Mouse (Mus musculus): ENCODE results near the gene Maats1. TPM values are rescaled to one million over a fixed set of nuclear protein-coding genes. Genes with fewer than 3 reads are reported as not detected.

The Maats1 gene
- total and polyA plus RNA-seq, 2 experiments from 2014 or later, result 1.5 to 2.6 TPM

DNA sequence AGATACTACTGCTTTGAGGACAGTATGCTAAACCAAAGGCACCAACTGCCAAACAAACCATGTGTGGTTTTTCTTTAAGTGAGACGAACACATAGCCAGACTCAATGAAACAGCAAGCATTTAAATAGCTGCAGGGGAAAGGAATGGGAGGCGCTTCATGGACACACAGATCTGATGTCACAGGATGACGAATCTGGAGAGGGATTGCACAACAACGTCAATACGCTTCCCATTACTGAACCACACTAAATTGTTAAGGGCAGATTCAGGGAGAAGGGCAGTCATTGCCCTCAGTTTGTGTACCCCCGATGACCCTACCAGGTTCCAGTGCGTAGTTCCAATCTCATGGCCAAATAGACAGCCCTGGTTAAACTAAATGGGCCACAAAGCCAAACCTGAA, 56.1 kb downstream of the Maats1 start:
- 88% methylated on average over 7 of the region's 7 CpGs for WGBS
- no peak overlapping the region for H3K27ac ChIP-seq (ENCODE audit: low read depth, low read length)
- no peaks in the 10 kb centered on the region for H3K4me1 ChIP-seq (ENCODE audit: insufficient read depth)
- no peak overlapping the region for H3K4me3 ChIP-seq (ENCODE audit: low read depth, low read length)
- no peaks in the 10 kb centered on the region for H3K9me3 ChIP-seq (ENCODE audit: low read length)
- no peak overlapping the region for H3K4me2 ChIP-seq (ENCODE audit: low read depth)
- no peak overlapping the region for H3K9ac ChIP-seq
- no peak for DNase-seq
- H3K27me3 ChIP-seq (ENCODE audit: insufficient read depth, low read length), result no peaks in the 10 kb centered on the region
- H3K36me3 ChIP-seq (ENCODE audit: insufficient read depth), result no peaks in the 10 kb centered on the region
- TF ChIP-seq CTCF (IDR thresholded peaks at IDR 0.05; ENCODE audit: low read depth), result no peak
- no peak for ATAC-seq

DNA sequence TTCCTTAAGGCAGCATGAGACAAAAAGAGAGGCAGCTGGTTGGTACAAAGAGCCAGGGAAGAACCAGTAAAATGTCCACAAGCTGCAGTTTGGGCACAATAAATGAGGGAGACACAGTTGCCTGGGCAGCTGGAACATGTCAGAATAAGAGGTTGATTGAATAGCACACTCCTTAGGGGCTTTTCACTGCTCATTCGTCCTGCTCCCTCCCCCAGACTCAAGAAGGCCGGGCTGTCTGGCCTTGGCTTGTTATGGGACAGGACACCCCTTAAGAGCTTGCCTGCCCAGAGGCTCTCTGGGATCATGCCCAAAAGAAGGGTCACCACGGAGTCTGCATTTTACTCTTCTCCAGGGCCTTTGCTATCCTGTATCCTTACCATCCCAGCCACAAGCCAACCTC, 58.6 kb downstream of the Maats1 start:
- no peak overlapping the region for H3K4me3 ChIP-seq (ENCODE audit: low read depth, low read length)
- H3K27me3 ChIP-seq (ENCODE audit: insufficient read depth, low read length), result no peaks in the 10 kb centered on the region
- H3K36me3 ChIP-seq (ENCODE audit: insufficient read depth), result no peaks in the 10 kb centered on the region
- H3K27ac ChIP-seq (ENCODE audit: low read depth, low read length), result no peak overlapping the region
- ATAC-seq (no peak; the same call in 1 of the 2 replicates), DNase-seq (no peak)
- WGBS, result 34% methylated on average over 3 of the region's 3 CpGs
- no peaks in the 10 kb centered on the region for H3K9me3 ChIP-seq (ENCODE audit: low read length)
- no peak overlapping the region for H3K4me2 ChIP-seq (ENCODE audit: low read depth)
- no peaks in the 10 kb centered on the region for H3K4me1 ChIP-seq (ENCODE audit: insufficient read depth)
- no peak for TF ChIP-seq CTCF (IDR thresholded peaks at IDR 0.05; ENCODE audit: low read depth)
- H3K9ac ChIP-seq, result no peak overlapping the region

DNA sequence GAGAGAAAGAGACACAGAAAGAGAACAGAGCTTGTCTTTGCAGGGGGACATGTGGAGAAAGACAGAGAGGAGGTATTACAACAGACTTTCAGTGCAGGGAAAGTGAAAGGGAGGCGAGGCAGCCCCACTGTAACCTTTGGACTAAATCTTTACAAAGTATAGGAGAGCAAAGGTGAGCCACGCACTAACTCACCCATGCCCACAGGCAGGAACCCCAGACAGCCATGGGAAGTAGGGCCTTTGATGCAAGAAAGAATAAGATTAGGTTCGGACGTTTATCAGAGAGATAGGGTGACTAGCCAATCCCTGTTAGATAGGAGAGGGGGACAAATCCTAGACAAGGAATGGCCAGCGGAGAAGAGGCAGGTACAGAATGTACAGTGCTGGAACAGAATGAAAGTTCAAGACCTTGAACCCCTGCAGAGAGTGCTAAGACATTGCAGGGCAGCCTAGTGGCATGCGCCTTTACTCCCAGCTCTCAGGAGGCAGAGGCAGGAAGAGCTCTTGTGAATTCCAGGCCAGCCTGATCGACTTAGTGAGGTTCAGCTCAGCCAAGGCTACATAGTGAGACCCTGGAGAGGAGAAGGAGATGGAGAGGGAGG, 59.3 kb downstream of the Maats1 start:
- H3K36me3 ChIP-seq (ENCODE audit: insufficient read depth), result no peaks in the 10 kb centered on the region
- H3K4me1 ChIP-seq (ENCODE audit: insufficient read depth), result no peaks in the 10 kb centered on the region
- DNase-seq (no peak), ATAC-seq (no peak)
- no peak overlapping the region for H3K9ac ChIP-seq
- H3K27me3 ChIP-seq (ENCODE audit: insufficient read depth, low read length), result no peaks in the 10 kb centered on the region
- no peak for TF ChIP-seq CTCF (IDR thresholded peaks at IDR 0.05; ENCODE audit: low read depth)
- H3K9me3 ChIP-seq (ENCODE audit: low read length), result no peaks in the 10 kb centered on the region
- 81% methylated on average over 7 of the region's 7 CpGs for WGBS
- no peak overlapping the region for H3K4me2 ChIP-seq (ENCODE audit: low read depth)
- H3K27ac ChIP-seq (ENCODE audit: low read depth, low read length), result no peak overlapping the region
- H3K4me3 ChIP-seq (ENCODE audit: low read depth, low read length), result no peak overlapping the region

DNA sequence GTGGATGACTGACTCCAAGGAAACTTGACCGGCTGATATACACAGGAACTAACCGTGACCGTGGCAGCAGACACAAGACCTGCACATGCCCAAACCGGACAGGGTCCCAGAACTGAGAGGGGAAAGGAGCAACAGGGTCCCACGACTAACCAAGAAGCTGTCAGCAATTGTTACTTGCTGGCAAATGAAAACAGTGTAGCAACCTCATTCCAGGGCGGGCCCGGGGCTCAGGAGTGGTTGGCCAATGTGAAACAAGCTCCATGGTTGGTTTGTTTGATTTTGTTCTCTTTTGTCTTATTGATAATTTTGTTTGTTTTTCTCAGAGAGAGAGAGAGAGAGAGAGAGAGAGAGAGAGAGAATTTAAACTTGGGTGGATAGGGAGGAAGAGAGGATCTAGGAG, 61.0 kb downstream of the Maats1 start:
- ATAC-seq (no peak), DNase-seq (no peak)
- H3K36me3 ChIP-seq (ENCODE audit: insufficient read depth), result no peaks in the 10 kb centered on the region
- no peak overlapping the region for H3K4me2 ChIP-seq (ENCODE audit: low read depth)
- no peak overlapping the region for H3K27ac ChIP-seq (ENCODE audit: low read depth, low read length)
- no peaks in the 10 kb centered on the region for H3K9me3 ChIP-seq (ENCODE audit: low read length)
- 84% methylated on average over 7 of the region's 7 CpGs for WGBS
- no peak overlapping the region for H3K4me3 ChIP-seq (ENCODE audit: low read depth, low read length)
- H3K9ac ChIP-seq, result no peak overlapping the region
- TF ChIP-seq CTCF (IDR thresholded peaks at IDR 0.05; ENCODE audit: low read depth), result no peak
- no peaks in the 10 kb centered on the region for H3K4me1 ChIP-seq (ENCODE audit: insufficient read depth)
- H3K27me3 ChIP-seq (ENCODE audit: insufficient read depth, low read length), result no peaks in the 10 kb centered on the region

DNA sequence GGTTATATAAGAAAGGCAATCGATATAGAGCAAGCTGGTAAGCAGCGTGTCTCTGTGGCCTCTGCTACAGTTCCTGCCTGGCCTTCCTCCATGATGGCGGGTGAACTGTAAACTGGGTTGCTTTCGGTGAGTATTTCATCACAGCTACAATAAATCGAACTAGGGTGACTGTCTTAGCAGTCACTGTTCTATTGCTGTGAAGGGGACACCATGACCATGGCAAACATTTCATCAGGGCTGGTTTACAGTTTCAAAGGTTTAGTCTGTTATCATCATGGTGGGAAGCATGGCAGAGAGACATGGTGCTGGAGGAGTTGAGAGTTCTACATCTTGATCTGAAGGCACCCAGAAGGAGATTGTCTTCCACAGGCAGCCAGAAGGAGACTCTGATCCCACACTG, 62.1 kb downstream of the Maats1 start:
- Histone ChIP-seq H3K36me3 (ENCODE audit: insufficient read depth) (no peaks in the 10 kb centered on the region), H3K27ac (ENCODE audit: low read depth, low read length) (no peak overlapping the region), H3K9me3 (ENCODE audit: low read length) (no peaks in the 10 kb centered on the region), H3K4me1 (ENCODE audit: insufficient read depth) (no peaks in the 10 kb centered on the region), H3K4me2 (ENCODE audit: low read depth) (no peak overlapping the region), H3K9ac (no peak overlapping the region), H3K4me3 (ENCODE audit: low read depth, low read length) (no peak overlapping the region), H3K27me3 (ENCODE audit: insufficient read depth, low read length) (no peaks in the 10 kb centered on the region)
- DNase-seq, result no peak
- 91% methylated on average over 5 of the region's 5 CpGs for WGBS
- no peak for ATAC-seq
- no peak for TF ChIP-seq CTCF (IDR thresholded peaks at IDR 0.05; ENCODE audit: low read depth)

DNA sequence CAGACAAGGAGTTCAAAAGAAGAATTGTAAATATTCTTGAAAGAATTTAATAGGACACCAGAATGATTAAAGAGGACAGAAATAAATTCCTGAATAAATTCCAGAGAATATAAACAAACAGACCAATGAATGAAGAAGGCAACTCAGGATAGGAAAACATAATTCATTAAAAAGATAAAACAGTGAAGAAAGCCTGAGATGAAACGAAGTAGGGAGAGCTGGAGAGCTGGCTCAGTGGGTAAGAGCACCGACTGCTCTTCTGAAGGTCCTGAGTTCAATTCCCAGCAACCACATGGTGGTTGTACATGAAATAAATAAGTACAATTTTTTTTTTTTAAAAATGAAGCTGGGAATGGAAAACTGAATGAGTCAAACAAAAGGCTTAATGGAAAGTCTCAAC, 67.2 kb downstream of the Maats1 start:
- no peaks in the 10 kb centered on the region for H3K36me3 ChIP-seq (ENCODE audit: insufficient read depth)
- no peaks in the 10 kb centered on the region for H3K27me3 ChIP-seq (ENCODE audit: insufficient read depth, low read length)
- DNase-seq (no peak), ATAC-seq (no peak)
- H3K4me1 ChIP-seq (ENCODE audit: insufficient read depth), result no peaks in the 10 kb centered on the region
- no peak overlapping the region for H3K4me2 ChIP-seq (ENCODE audit: low read depth)
- H3K4me3 ChIP-seq (ENCODE audit: low read depth, low read length), result no peak overlapping the region
- no peaks in the 10 kb centered on the region for H3K9me3 ChIP-seq (ENCODE audit: low read length)
- H3K9ac ChIP-seq, result no peak overlapping the region
- no peak for TF ChIP-seq CTCF (IDR thresholded peaks at IDR 0.05; ENCODE audit: low read depth)
- WGBS, result 84% methylated on average over 2 of the region's 2 CpGs
- H3K27ac ChIP-seq (ENCODE audit: low read depth, low read length), result no peak overlapping the region

DNA sequence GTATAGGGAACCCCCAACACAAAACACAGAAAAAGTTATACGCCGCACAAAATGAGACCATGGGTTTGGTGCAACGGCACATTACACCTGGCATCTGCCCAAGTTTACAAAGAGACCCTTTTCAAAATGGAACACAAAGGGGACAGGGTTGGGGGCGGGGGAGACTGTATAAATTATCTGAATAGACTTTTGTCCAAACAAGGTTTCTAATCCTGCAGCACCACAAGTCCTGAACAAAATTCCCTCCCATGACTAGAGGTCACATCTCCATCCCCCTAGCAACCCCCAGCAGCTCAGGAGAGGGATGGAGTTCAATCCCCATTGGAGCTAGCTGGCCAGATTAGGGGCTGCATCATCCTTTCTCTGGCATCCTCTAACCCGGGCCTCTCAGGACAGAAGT, 69.5 kb downstream of the Maats1 start:
- H3K27ac ChIP-seq (ENCODE audit: low read depth, low read length), result no peak overlapping the region
- no peak for ATAC-seq
- 11% methylated on average over 5 of the region's 5 CpGs for WGBS
- no peak overlapping the region for H3K4me2 ChIP-seq (ENCODE audit: low read depth)
- H3K9me3 ChIP-seq (ENCODE audit: low read length), result no peaks in the 10 kb centered on the region
- no peaks in the 10 kb centered on the region for H3K27me3 ChIP-seq (ENCODE audit: insufficient read depth, low read length)
- no peak for TF ChIP-seq CTCF (IDR thresholded peaks at IDR 0.05; ENCODE audit: low read depth)
- H3K9ac ChIP-seq, result no peak overlapping the region
- no peaks in the 10 kb centered on the region for H3K4me1 ChIP-seq (ENCODE audit: insufficient read depth)
- no peaks in the 10 kb centered on the region for H3K36me3 ChIP-seq (ENCODE audit: insufficient read depth)
- peak; percentile 16 for DNase-seq
- H3K4me3 ChIP-seq (ENCODE audit: low read depth, low read length), result no peak overlapping the region

All from forebrain, postnatal 0 days (tissue).